Mouse (Mus musculus) lung, embryonic 16.5 days (tissue): Measurements from ENCODE around the gene Utp14b. TPM values are rescaled to one million over a fixed set of nuclear protein-coding genes. Genes with fewer than 3 reads are reported as not detected.
A peak's percentile ranks its signal among the peaks of the same experiment; 100 is the strongest.

ENCODE experiments used
- ATAC-seq: fragments of 200-750 bp; cut with Nextera tagmentation; 2 replicates; pipeline ENCODE4 v1.8.0; 2017; ENCODE audit warnings: low read depth, mild to moderate bottlenecking, moderate library complexity
- H3K27ac ChIP-seq: fragments of 300-500 bp; sonication (generic); 2 replicates; pipeline ENCODE4 v1.5.1; 2014; ENCODE audit warnings: mild to moderate bottlenecking, control low read depth, low read length
- H3K27me3 ChIP-seq: fragments of 300-500 bp; sonication (generic); 2 replicates; pipeline ENCODE4 v1.6.1; 2014; ENCODE audit warnings: low read depth, low read length, mixed read lengths; ENCODE audit not compliant: control insufficient read depth, insufficient read depth
- H3K36me3 ChIP-seq: fragments of 300-500 bp; sonication (generic); 2 replicates; pipeline ENCODE4 v1.6.1; 2014; ENCODE audit warnings: low read length; ENCODE audit not compliant: control insufficient read depth, insufficient read depth
- H3K4me1 ChIP-seq: fragments of 300-500 bp; sonication (generic); replicated peaks from 2 replicates; pipeline ENCODE4 v1.6.1; 2014; ENCODE audit warnings: low read length, mixed read lengths; ENCODE audit not compliant: control insufficient read depth, insufficient read depth
- H3K4me2 ChIP-seq: fragments of 300-500 bp; sonication (generic); 2 replicates; pipeline ENCODE4 v1.6.1; 2014; ENCODE audit warnings: low read depth, low read length, control low read depth
- H3K4me3 ChIP-seq: fragments of 300-500 bp; sonication (generic); 2 replicates; pipeline ENCODE4 v1.5.1; 2014; ENCODE audit warnings: mild to moderate bottlenecking, low read length, control low read depth
- H3K9ac ChIP-seq: fragments of 300-500 bp; sonication (generic); 2 replicates; pipeline ENCODE4 v1.6.1; 2014; ENCODE audit warnings: low read length, control low read depth
- H3K9me3 ChIP-seq: fragments of 300-500 bp; sonication (generic); 2 replicates; pipeline ENCODE4 v1.6.1; 2016; ENCODE audit warnings: low read length; ENCODE audit not compliant: control insufficient read depth
- WGBS: fragments of 180-500 bp; shearing (Covaris S2); extraction: QIAGEN DNeasy Blood & Tissue Kit; methylation state at CpG from one replicate; pipeline ENCODE4 v1.1.7; 2014; 5-methylcytosine and 5-hydroxymethylcytosine counted together
- polyA plus RNA-seq: library from polyadenylated mRNA; unstranded; fragments of >200 nt; fragmentation: Nextera tagmentation; extraction: Ambion mirVana; gene quantifications from 2 replicates; pipeline ENCODE4 v1.2.1, GENCODE M21; 2015

Gene Utp14b
- polyA plus RNA-seq: 2.8 and 3.1 TPM in 2 replicates

DNA sequence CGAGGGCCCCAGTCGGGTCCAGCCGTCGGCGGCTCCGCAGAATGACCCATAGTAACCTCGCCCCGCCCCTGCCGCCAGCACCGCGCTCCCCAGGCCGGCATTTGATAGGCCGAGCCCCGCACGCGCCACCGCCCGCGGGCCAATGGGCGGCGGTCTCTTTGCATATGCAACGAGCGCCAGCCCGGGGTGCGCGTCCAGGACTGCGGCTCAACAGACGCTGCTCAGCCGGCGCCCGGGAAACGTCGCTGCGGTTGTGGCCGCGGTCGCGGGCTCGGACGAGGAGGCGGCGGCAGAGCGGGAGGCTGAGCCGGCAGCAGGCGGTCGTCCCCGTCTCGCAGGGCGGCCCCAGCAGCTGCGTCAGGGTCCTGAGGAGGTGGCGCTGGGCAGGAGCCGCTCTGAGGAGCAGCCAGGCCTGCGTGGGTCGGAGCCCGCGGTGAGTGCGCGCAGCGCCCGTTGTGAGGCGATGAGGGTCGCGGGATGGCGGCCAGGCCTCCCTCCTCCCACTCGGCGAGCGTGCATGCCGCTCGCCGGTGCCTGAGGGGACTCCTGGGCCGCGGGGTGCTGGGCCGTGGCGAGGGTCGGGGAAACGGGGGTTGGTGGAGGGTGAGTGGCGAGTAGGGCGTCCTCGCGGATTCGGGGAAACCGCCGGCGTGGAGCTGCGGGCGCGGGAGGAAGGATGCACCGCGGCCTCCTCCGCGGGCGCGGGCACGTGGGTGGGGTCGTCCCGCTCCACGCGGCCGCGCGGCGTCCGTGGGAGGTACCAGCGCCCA is at the start of gene Utp14b, which contains the start of gene Acsl3:
TSS of gene Utp14b (plus strand) at position 368 of the 770 bp plus-strand sequence.
TSS of gene Acsl3 (plus strand) at position 155 of the 770 bp plus-strand sequence.
- peak within 1 kb of the TSS; percentile 97 for H3K9ac ChIP-seq
- peaks cover 15% of the 10 kb centered on the region for H3K4me1 ChIP-seq
- no peaks in the 10 kb centered on the region for H3K9me3 ChIP-seq
- H3K36me3 ChIP-seq: no peaks in the 10 kb centered on the region
- H3K4me2 ChIP-seq: peak within 1 kb of the TSS; percentile 79
- 0% methylated on average over 61 of the region's 104 CpGs for WGBS
- no peaks in the 10 kb centered on the region for H3K27me3 ChIP-seq
- H3K27ac ChIP-seq: peak within 1 kb of the TSS; percentile 94
- peak within 1 kb of the TSS; percentile 94 for H3K4me3 ChIP-seq
- ATAC-seq: peak; percentile 99

DNA sequence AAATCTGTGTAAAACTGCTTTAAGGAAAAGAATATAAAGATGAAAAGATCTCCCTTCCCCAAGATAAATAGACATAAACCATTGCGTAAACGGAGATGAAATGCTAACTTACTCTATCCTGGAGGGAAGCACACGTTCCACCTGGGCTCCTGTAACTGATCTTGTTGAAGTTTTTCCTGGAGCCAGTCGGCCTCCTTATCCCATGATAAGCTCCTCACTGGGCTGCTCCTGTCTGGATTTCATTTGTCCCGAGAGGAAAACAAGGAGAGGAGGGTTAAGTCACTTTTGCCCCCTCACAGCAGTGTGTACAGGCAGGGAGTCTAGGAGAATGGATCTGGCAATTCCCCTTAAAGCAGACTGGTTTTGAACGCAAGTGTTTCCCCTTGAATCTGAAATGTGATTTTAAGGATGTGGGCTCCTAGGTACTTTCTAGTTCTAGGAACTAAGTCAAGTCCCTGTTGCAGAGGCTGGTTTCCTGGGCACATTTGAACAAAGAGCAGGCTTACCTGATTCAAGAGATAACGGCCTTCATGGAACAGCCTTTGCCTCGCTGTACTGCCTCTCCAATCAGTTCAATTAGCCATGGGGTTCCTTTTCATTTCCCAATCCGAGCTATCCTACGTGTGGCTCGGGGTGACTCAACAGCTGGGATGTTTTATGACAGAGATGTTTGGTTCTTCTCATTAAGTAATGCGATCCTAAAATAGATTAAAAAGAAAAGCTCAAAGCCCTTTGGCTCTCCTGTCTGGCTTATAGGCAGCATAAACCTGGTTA is 48.5 kb upstream of the Utp14b start:
- no peak overlapping the region for H3K9ac ChIP-seq
- H3K27ac ChIP-seq: no peak overlapping the region
- peaks cover 5% of the 10 kb centered on the region; the same call in 1 of the 2 replicates for H3K4me1 ChIP-seq
- no peaks in the 10 kb centered on the region for H3K36me3 ChIP-seq
- H3K9me3 ChIP-seq: no peaks in the 10 kb centered on the region
- no peak for ATAC-seq
- H3K4me2 ChIP-seq: no peak overlapping the region
- H3K4me3 ChIP-seq: no peak overlapping the region
- WGBS: 22% methylated on average over 12 of the region's 12 CpGs
- H3K27me3 ChIP-seq: no peaks in the 10 kb centered on the region

DNA sequence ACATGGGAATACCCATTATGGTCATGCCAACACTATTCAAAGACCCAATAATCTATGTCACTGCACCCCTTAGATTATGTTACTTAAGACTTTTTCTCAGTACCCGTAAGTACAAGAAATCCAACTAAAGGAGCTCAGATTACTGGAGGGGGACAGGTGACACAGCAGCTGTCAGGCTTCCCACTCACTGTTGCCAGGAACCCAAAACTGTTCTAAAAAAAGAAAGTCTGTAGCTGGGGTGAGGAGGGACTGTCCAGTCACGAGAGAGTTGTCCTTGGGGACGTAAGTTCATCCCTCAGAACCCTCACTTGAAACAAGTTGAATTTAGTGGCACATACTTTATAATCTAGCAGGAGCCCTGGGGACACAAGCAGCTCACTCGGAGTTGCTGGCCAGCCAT is 46.8 kb upstream of the Utp14b start:
- no peaks in the 10 kb centered on the region for H3K36me3 ChIP-seq
- no peak overlapping the region for H3K9ac ChIP-seq
- ATAC-seq: no peak
- H3K27ac ChIP-seq: no peak overlapping the region
- 39% methylated on average over 4 of the region's 4 CpGs for WGBS
- H3K9me3 ChIP-seq: no peaks in the 10 kb centered on the region
- H3K4me3 ChIP-seq: no peak overlapping the region
- no peaks in the 10 kb centered on the region for H3K27me3 ChIP-seq
- no peak overlapping the region for H3K4me2 ChIP-seq
- peaks cover 5% of the 10 kb centered on the region; the same call in 1 of the 2 replicates for H3K4me1 ChIP-seq

DNA sequence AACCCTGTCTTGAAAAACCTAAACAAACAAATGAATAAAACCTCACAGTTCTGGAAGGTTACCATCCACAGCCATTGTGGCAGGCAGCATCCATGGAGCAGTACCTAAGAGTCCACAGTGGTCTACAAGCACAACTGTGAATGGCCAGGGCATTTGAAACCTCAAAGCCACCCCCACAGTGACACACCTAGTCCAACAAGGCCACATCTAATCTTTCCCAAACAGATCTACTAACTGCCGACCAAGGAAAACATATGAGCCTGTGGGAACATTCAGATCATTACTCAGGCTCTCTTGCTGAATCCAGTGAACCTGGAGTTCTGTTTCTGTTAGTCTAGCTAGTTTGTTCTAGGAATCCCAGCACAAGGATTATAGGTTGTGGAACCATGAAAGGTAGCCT is 44.9 kb upstream of the Utp14b start:
- Histone ChIP-seq H3K27ac (no peak overlapping the region), H3K4me1 (peaks cover 5% of the 10 kb centered on the region; the same call in 1 of the 2 replicates), H3K9ac (no peak overlapping the region), H3K9me3 (no peaks in the 10 kb centered on the region), H3K4me2 (no peak overlapping the region), H3K36me3 (no peaks in the 10 kb centered on the region), H3K4me3 (no peak overlapping the region), H3K27me3 (no peaks in the 10 kb centered on the region)
- WGBS: 67% methylated on average over 1 of the region's 1 CpGs
- ATAC-seq: no peak

DNA sequence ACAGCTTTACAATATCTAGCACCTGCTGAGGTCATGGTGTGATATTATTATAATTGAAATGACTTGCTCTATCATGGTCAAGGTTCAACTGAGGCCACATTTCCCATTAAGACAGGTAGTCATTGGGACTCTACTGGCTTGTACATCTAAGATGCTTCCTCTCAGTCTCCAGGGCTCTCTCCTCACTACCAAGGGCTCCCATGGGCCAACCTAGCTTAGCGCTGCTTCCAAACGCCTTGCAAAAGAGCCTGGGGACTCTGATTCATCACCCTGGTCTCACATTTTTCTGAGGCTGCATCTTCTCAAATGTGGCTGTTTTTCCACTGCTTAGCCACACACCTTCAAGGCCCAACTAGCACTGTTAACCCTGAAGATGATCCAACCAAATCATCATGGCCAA is 33.5 kb upstream of the Utp14b start:
- H3K36me3 ChIP-seq: no peaks in the 10 kb centered on the region
- no peak for ATAC-seq
- H3K4me2 ChIP-seq: no peak overlapping the region
- no peak overlapping the region for H3K9ac ChIP-seq
- no peaks in the 10 kb centered on the region for H3K4me1 ChIP-seq
- WGBS: 86% methylated on average over 2 of the region's 2 CpGs
- no peak overlapping the region for H3K4me3 ChIP-seq
- no peak overlapping the region for H3K27ac ChIP-seq
- no peaks in the 10 kb centered on the region for H3K27me3 ChIP-seq
- no peaks in the 10 kb centered on the region for H3K9me3 ChIP-seq

DNA sequence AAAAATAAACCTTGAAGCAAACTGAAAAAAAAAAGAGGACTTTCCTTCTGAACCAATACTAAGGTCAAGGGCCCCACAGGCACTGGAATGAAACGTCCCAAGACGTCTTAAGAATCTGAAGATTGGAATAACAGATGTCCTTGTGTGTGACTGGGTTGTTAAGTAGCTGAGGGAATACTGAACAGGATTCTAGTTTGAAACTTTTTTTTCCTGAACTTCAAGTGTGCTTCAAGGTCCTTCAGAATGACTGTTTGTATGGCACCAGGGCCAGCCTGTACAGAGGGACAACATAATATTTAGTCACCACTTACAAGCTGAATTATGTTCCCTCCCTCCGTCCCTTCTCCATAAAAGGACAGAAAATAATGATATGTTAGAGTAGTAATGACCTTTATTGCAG is 23.4 kb upstream of the Utp14b start:
- 33% methylated on average over 3 of the region's 3 CpGs for WGBS
- Histone ChIP-seq H3K4me2 (no peak overlapping the region), H3K4me1 (no peaks in the 10 kb centered on the region), H3K27me3 (no peaks in the 10 kb centered on the region), H3K27ac (no peak overlapping the region), H3K9me3 (no peaks in the 10 kb centered on the region), H3K36me3 (no peaks in the 10 kb centered on the region), H3K4me3 (no peak overlapping the region), H3K9ac (no peak overlapping the region)
- ATAC-seq: peak; percentile 61

DNA sequence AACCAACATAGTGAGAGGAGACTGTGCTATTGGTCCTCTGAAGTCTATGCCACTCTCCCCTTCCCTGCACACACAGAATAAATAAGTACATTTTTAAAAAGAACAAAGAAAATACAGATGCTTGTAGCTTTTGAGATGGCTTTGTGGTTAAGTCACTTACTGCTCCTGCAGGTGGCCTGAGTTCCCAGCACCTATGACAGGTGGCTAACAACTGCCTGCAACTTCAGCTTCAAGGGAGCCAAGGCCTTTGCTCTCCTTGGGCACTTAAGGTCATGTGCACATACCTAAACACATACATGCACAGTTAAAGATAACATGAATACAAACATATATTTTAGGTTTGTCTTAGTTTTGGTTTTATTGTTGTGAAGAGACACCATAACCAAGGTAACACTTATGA is 17.0 kb upstream of the Utp14b start:
- no peak for ATAC-seq
- peaks cover 10% of the 10 kb centered on the region; the same call in 1 of the 2 replicates for H3K4me1 ChIP-seq
- H3K9me3 ChIP-seq: no peaks in the 10 kb centered on the region
- no peak overlapping the region for H3K4me3 ChIP-seq
- H3K27me3 ChIP-seq: no peaks in the 10 kb centered on the region
- no peaks in the 10 kb centered on the region for H3K36me3 ChIP-seq
- H3K9ac ChIP-seq: no peak overlapping the region
- no peak overlapping the region for H3K4me2 ChIP-seq
- H3K27ac ChIP-seq: no peak overlapping the region

DNA sequence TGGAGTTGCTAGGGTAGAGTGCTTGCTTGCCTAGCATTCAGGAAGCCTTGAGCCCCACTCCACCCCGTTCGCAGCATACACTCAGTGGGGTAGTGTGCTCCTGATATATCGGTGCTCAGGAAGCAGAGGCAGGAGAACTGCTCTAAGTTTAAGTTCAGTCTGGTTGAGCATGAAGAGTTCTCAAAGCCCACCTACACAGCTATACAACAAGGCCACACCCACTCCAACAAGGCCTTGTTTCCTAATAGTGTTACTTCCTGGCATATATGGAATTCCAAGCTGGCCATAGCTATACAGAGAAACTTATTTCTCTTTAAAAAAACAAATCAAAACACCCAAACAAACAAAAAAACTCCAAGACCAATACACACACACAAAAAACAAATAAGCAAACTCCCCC is 16.0 kb upstream of the Utp14b start:
- peak; percentile 74 for ATAC-seq
- H3K9ac ChIP-seq: no peak overlapping the region
- peaks cover 10% of the 10 kb centered on the region; the same call in 1 of the 2 replicates for H3K4me1 ChIP-seq
- H3K27ac ChIP-seq: peak overlapping the region; percentile 49
- 88% methylated on average over 3 of the region's 3 CpGs for WGBS
- no peaks in the 10 kb centered on the region for H3K27me3 ChIP-seq
- H3K9me3 ChIP-seq: no peaks in the 10 kb centered on the region
- H3K4me3 ChIP-seq: no peak overlapping the region
- H3K4me2 ChIP-seq: no peak overlapping the region
- H3K36me3 ChIP-seq: no peaks in the 10 kb centered on the region

DNA sequence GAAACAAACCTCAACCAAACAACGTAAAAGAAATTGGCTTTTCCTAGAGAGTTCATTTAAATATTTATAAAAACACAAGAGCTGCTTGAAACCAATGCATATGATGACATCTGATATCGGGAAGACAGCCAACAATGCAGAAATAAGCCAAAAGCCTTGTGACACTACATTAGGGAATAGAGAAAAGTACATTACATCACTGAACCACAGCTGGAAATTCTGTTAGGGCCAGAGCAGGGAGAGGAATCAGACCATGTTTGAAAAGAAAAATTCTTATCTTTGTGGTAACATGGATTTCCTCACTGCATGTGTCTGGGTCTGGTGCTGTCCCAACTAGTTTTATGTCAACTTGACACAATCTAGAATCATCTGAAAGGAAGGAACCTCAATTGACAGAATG is 15.6 kb upstream of the Utp14b start:
- Histone ChIP-seq H3K4me2 (no peak overlapping the region), H3K36me3 (no peaks in the 10 kb centered on the region), H3K4me3 (no peak overlapping the region), H3K27me3 (no peaks in the 10 kb centered on the region), H3K9me3 (no peaks in the 10 kb centered on the region), H3K9ac (no peak overlapping the region), H3K4me1 (peaks cover 12% of the 10 kb centered on the region; the same call in 1 of the 2 replicates), H3K27ac (peak overlapping the region; percentile 18)
- peak; percentile 93 for ATAC-seq
- WGBS: 40% methylated on average over 2 of the region's 2 CpGs
